ENCODE assay signal across 9 mouse cellular contexts in genomic region chr1:88752332-88752731, GRCm38 (mm10). TPM values are rescaled to one million over a fixed set of nuclear protein-coding genes. Genes with fewer than 3 reads are reported as not detected.
DNase-seq lines count a peak whose midpoint lies in the region; ATAC-seq and TF ChIP-seq lines count a peak whose summit lies in the region.
"Had no signal": no experiment of that assay in that cellular context is flagged by ENCODE, and none has a peak within 500 bp of the region (broad histone marks: within the 10 kb centered on the region; RNA-seq: fewer than 3 reads in every experiment).

No protein-coding gene starts in this region.

- peak; percentile 54; the same call in 1 of the 2 replicates for ATAC-seq in intestine, embryonic 16.5 days
- ATAC-seq in midbrain, embryonic 15.5 days (replicated peaks) = peak; percentile 69; the same call in 1 of the 2 replicates
- ATAC-seq in heart, embryonic 11.5 days (replicated peaks; ENCODE audit: insufficient number of reproducible peaks, low FRiP score, low TSS enrichment) = no peak

- H3K27ac ChIP-seq in layer of hippocampus, adult 2 months = no peak overlapping the region
- H3K27ac ChIP-seq in intestine, embryonic 16.5 days (ENCODE audit: low read length) = no peak overlapping the region
- H3K27ac ChIP-seq in midbrain, embryonic 15.5 days = no peak overlapping the region
- no peak overlapping the region for H3K27ac ChIP-seq in heart, embryonic 11.5 days (ENCODE audit: low read depth, low read length)
- H3K27ac ChIP-seq: heart, embryonic 15.5 days had no signal

- no peaks in the 10 kb centered on the region for H3K27me3 ChIP-seq in intestine, embryonic 16.5 days (replicated peaks; ENCODE audit: control insufficient read depth, insufficient read depth, low read length)
- no peaks in the 10 kb centered on the region for H3K27me3 ChIP-seq in midbrain, embryonic 15.5 days (replicated peaks)
- H3K27me3 ChIP-seq in heart, embryonic 11.5 days (ENCODE audit: control insufficient read depth, insufficient read depth, low read length) = no peaks in the 10 kb centered on the region
- H3K27me3 ChIP-seq: heart, embryonic 15.5 days had no signal

- no peaks in the 10 kb centered on the region for H3K4me1 ChIP-seq in intestine, embryonic 16.5 days (ENCODE audit: control insufficient read depth, insufficient read depth, low read length)
- peaks cover 9% of the 10 kb centered on the region for H3K4me1 ChIP-seq in midbrain, embryonic 15.5 days
- H3K4me1 ChIP-seq in heart, embryonic 11.5 days (ENCODE audit: control insufficient read depth, insufficient read depth, low read length) = no peaks in the 10 kb centered on the region

- peak; percentile 75 for TF ChIP-seq CTCF in layer of hippocampus, adult 2 months (conservative IDR thresholded peaks at IDR 0.05)

- H3K36me3 ChIP-seq in intestine, embryonic 16.5 days (ENCODE audit: control insufficient read depth, insufficient read depth, low read length) = no peaks in the 10 kb centered on the region
- H3K36me3 ChIP-seq in midbrain, embryonic 15.5 days (replicated peaks) = no peaks in the 10 kb centered on the region
- no peaks in the 10 kb centered on the region for H3K36me3 ChIP-seq in heart, embryonic 11.5 days (ENCODE audit: control insufficient read depth, insufficient read depth, low read length)
- H3K36me3 ChIP-seq: heart, embryonic 15.5 days had no signal

- no peak overlapping the region for H3K9ac ChIP-seq in intestine, embryonic 16.5 days (ENCODE audit: low read depth, low read length)
- no peak overlapping the region for H3K9ac ChIP-seq in midbrain, embryonic 15.5 days
- H3K9ac ChIP-seq in heart, embryonic 11.5 days (ENCODE audit: low read depth, low read length) = no peak overlapping the region
- H3K9ac ChIP-seq: heart, embryonic 15.5 days had no signal

- H3K4me3 ChIP-seq in layer of hippocampus, adult 2 months = no peak overlapping the region
- no peak overlapping the region for H3K4me3 ChIP-seq in intestine, embryonic 16.5 days (ENCODE audit: low read length)
- no peak overlapping the region for H3K4me3 ChIP-seq in midbrain, embryonic 15.5 days
- no peak overlapping the region for H3K4me3 ChIP-seq in heart, embryonic 11.5 days (ENCODE audit: low read depth, low read length)
- H3K4me3 ChIP-seq: heart, embryonic 15.5 days had no signal

- peak; percentile 36 to 53 for DNase-seq in layer of hippocampus, adult 2 months (ENCODE audit: low spot score in 2 of 2)
- DNase-seq in layer of hippocampus, adult 8-10 months (ENCODE audit: low spot score in 2 of 2) = no peak
- DNase-seq in embryo, embryonic 10 days (ENCODE audit: low spot score) = peak; percentile 70
- no peak for DNase-seq in thymus, postnatal 25 days
- DNase-seq in thymus, postnatal 4 days = no peak

- no peak overlapping the region for H3K4me2 ChIP-seq in intestine, embryonic 16.5 days (ENCODE audit: low read depth, low read length)
- H3K4me2 ChIP-seq in midbrain, embryonic 15.5 days = no peak overlapping the region
- H3K4me2 ChIP-seq in heart, embryonic 11.5 days = no peak overlapping the region
- H3K4me2 ChIP-seq: heart, embryonic 15.5 days had no signal

- WGBS in intestine, embryonic 16.5 days = 3% methylated on average over 5 of the region's 5 CpGs
- WGBS in midbrain, embryonic 15.5 days = 4% methylated on average over 5 of the region's 5 CpGs
- WGBS in heart, embryonic 11.5 days (ENCODE audit: insufficient replicate concordance) = 19% methylated on average over 5 of the region's 5 CpGs

- no peaks in the 10 kb centered on the region for H3K9me3 ChIP-seq in intestine, embryonic 16.5 days (ENCODE audit: control insufficient read depth, low read length)
- no peaks in the 10 kb centered on the region for H3K9me3 ChIP-seq in midbrain, embryonic 15.5 days
- H3K9me3 ChIP-seq in heart, embryonic 11.5 days (replicated peaks; ENCODE audit: control insufficient read depth, low read length) = no peaks in the 10 kb centered on the region
- H3K9me3 ChIP-seq: heart, embryonic 15.5 days had no signal

RNA-seq across cellular contexts. Expression of gene Arl4c, which starts 50.3 kb away (rescaled TPM):
- 10 to 100 TPM; 27.6 to 27.7 TPM for total RNA-seq in layer of hippocampus, adult 2 months (2021)
- 10 to 100 TPM; 31.3 to 41.3 (median 34.3) TPM for total RNA-seq in layer of hippocampus, adult 8-10 months (2022)
- 3.5 and 3.6 TPM in 2 replicates for polyA plus RNA-seq in intestine, embryonic 16.5 days (2015; fragmentation: Nextera tagmentation; extraction: Ambion mirVana)
- polyA plus RNA-seq in midbrain, embryonic 15.5 days (2015; fragmentation: Nextera tagmentation; extraction: Ambion mirVana) = 55.3 and 55.6 TPM in 2 replicates
- 3.0 and 4.4 TPM in 2 replicates for polyA plus RNA-seq in heart, embryonic 11.5 days (2014; fragmentation: Nextera tagmentation; extraction: Ambion mirVana)

Comparison
In these comparisons a context has a peak if more than half of its experiments do, and no peak if none do; other contexts are left out.
1. DNase-seq: peak in layer of hippocampus, adult 2 months (2 of 2) and embryo, embryonic 10 days (single experiment); none in layer of hippocampus, adult 8-10 months (0 of 2), thymus, postnatal 25 days (single experiment) and thymus, postnatal 4 days (single experiment).
2. RNA of gene Arl4c, which starts 50.3 kb away (polyA plus RNA-seq): 55.3 to 55.6 TPM in midbrain, embryonic 15.5 days; 3.5 to 3.6 TPM in intestine, embryonic 16.5 days and 3.0 to 4.4 TPM in heart, embryonic 11.5 days; every median in the first group is over 10 times any median in the second.